Mouse (Mus musculus): ENCODE data around the gene Tdpoz4. TPM values are rescaled to one million over a fixed set of nuclear protein-coding genes. Genes with fewer than 3 reads are reported as not detected.
"Not testable (repeated sequence)": the region's sequence is repeated elsewhere in the genome, so short reads cannot be mapped to it uniquely, and the experiment has no call there.

Tdpoz4 gene
- not detected in 3 replicates for total RNA-seq (2017)

- ATAC-seq (replicated peaks; ENCODE audit: insufficient number of reproducible peaks, low FRiP score, low TSS enrichment, poor library complexity, severe bottlenecking): not testable (repeated sequence)
Observed at GRCm38 (mm10) chr3:93796098-93796497, at the start of gene Tdpoz4. Gene Tdpoz4 (plus strand): TSS chr3:93796398.

GRCm38 (mm10) chr3:93754022-93754421, 42.2 kb upstream of the Tdpoz4 start:
- ATAC-seq (replicated peaks; ENCODE audit: insufficient number of reproducible peaks, low FRiP score, low TSS enrichment, poor library complexity, severe bottlenecking): not testable (repeated sequence)

- ATAC-seq (replicated peaks; ENCODE audit: insufficient number of reproducible peaks, low FRiP score, low TSS enrichment, poor library complexity, severe bottlenecking): not testable (repeated sequence)
Observed at GRCm38 (mm10) chr3:93772700-93773099, 23.5 kb upstream of the Tdpoz4 start, which contains the start of gene Gm5773. Gene Gm5773 (plus strand): TSS chr3:93773000.

- not testable (repeated sequence) for ATAC-seq (replicated peaks; ENCODE audit: insufficient number of reproducible peaks, low FRiP score, low TSS enrichment, poor library complexity, severe bottlenecking)
Observed at GRCm38 (mm10) chr3:93813341-93813740, 17.1 kb downstream of the Tdpoz4 start.

GRCm38 (mm10) chr3:93825720-93826119, 29.5 kb downstream of the Tdpoz4 start, which contains the start of gene Tdpoz3:
Gene Tdpoz3 (plus strand): TSS chr3:93826020.
- ATAC-seq (replicated peaks; ENCODE audit: insufficient number of reproducible peaks, low FRiP score, low TSS enrichment, poor library complexity, severe bottlenecking): not testable (repeated sequence)

Other genes with a start within 250 kb of the Tdpoz4 start
- 811 to 1,204 TPM (median 873 TPM) in 3 replicates for gene S100a10, start 241.3 kb upstream of the Tdpoz4 start, total RNA-seq (2017)
- gene Tdpoz2, start 143.7 kb upstream of the Tdpoz4 start, total RNA-seq (2017): not detected in 3 replicates
- gene Tdpoz1, start 120.1 kb upstream of the Tdpoz4 start, total RNA-seq (2017): not detected in 3 replicates
- not detected in 3 replicates for gene Gm37596, start 103.3 kb upstream of the Tdpoz4 start, total RNA-seq (2017)
- not detected in 3 replicates for gene Gm5773, start 23.4 kb upstream of the Tdpoz4 start, total RNA-seq (2017)
- gene Tdpoz3, start 29.6 kb downstream of the Tdpoz4 start, total RNA-seq (2017): not detected in 3 replicates
- not detected in 3 replicates for gene Gm9117, start 147.1 kb downstream of the Tdpoz4 start, total RNA-seq (2017)
- gene Tdpoz5, start 164.9 kb downstream of the Tdpoz4 start, total RNA-seq (2017): not detected in 3 replicates